Mouse (Mus musculus) T-helper 1 cell (primary cell): ENCODE measurements around the gene Rab39b.

Source experiments
- in situ Hi-C: fragments of 300-600 bp; cut with MboI, MseI; formaldehyde crosslinking; loops from one replicate; pipeline ENCODE4 v1.15.1; 2025; ENCODE audit warnings: high pct_unique_total_duplicates

Gene Rab39b

GRCm38 (mm10) chrX:75577582-75578324 lies at the start of gene Rab39b:
TSS of gene Rab39b (minus strand) at chrX:75578231.
- in situ Hi-C loops: no loop called here

- in situ Hi-C loops: no loop called here
Observed at GRCm38 (mm10) chrX:75578539-75578938, 508 bp upstream of the Rab39b start.
